Mouse (Mus musculus) liver, postnatal 0 days (tissue): ENCODE results near the gene Vmn1r197. TPM values are rescaled to one million over a fixed set of nuclear protein-coding genes. Genes with fewer than 3 reads are reported as not detected.
"Not testable (repeated sequence)": the region's sequence is repeated elsewhere in the genome, so short reads cannot be mapped to it uniquely, and the experiment has no call there.

ENCODE experiments used
- ATAC-seq: fragments of 200-750 bp; cut with Nextera tagmentation; 2 replicates; pipeline ENCODE4 v1.8.0; 2017; ENCODE audit warnings: mild to moderate bottlenecking, moderate library complexity
- DNase-seq: peaks from one replicate; pipeline ENCODE4 v3.0.0-alpha.2; 2016
- H3K27ac ChIP-seq: fragments of 300-500 bp; sonication (generic); 2 replicates; pipeline ENCODE4 v1.5.1; 2014; ENCODE audit warnings: antibody characterized with exemption, moderate library complexity, mild to moderate bottlenecking, low read depth
- H3K27me3 ChIP-seq: fragments of 300-500 bp; sonication (generic); 2 replicates; pipeline ENCODE4 v1.6.1; 2014; ENCODE audit warnings: low read length, control low read depth, mixed read lengths; ENCODE audit not compliant: insufficient read depth
- H3K36me3 ChIP-seq: fragments of 300-500 bp; sonication (generic); replicated peaks from 2 replicates; pipeline ENCODE4 v1.6.1; 2014; ENCODE audit warnings: mild to moderate bottlenecking, control low read depth, low read length, moderate library complexity, mixed read lengths; ENCODE audit not compliant: insufficient read depth
- H3K4me1 ChIP-seq: fragments of 300-500 bp; sonication (generic); 2 replicates; pipeline ENCODE4 v1.6.1; 2014; ENCODE audit warnings: antibody characterized with exemption, mild to moderate bottlenecking, control low read depth; ENCODE audit not compliant: insufficient read depth
- H3K4me2 ChIP-seq: fragments of 300-500 bp; sonication (generic); 2 replicates; pipeline ENCODE4 v1.6.1; 2014; ENCODE audit warnings: low read depth, mild to moderate bottlenecking, low read length, moderate library complexity, mixed read lengths
- H3K4me3 ChIP-seq: fragments of 300-500 bp; sonication (generic); 2 replicates; pipeline ENCODE4 v1.5.1; 2014; ENCODE audit warnings: low read depth, low read length
- H3K9ac ChIP-seq: fragments of 300-500 bp; sonication (generic); replicated peaks from 2 replicates; pipeline ENCODE4 v1.6.1; 2014; ENCODE audit warnings: mild to moderate bottlenecking, moderate library complexity
- H3K9me3 ChIP-seq: fragments of 300-500 bp; sonication (generic); 2 replicates; pipeline ENCODE4 v1.6.1; 2016; ENCODE audit warnings: mild to moderate bottlenecking, control low read depth, low read length, mixed read lengths
- CTCF ChIP-seq: sonication (generic); IDR thresholded peaks from 2 replicates; pipeline ENCODE4 v1.5.1; 2016; ENCODE audit warnings: antibody characterized with exemption, low read depth
- EP300 ChIP-seq: IDR thresholded peaks from 2 replicates; pipeline ENCODE4 v1.6.1; 2016; ENCODE audit warnings: antibody characterized with exemption, low read depth, mild to moderate bottlenecking
- WGBS: fragments of 180-500 bp; shearing (Covaris S2); extraction: QIAGEN DNeasy Blood & Tissue Kit; methylation state at CpG from one replicate; pipeline ENCODE4 v1.1.7; 2014; ENCODE audit not compliant: insufficient replicate concordance; 5-methylcytosine and 5-hydroxymethylcytosine counted together
- polyA plus RNA-seq: library from polyadenylated mRNA; unstranded; fragments of >200 nt; fragmentation: Nextera tagmentation; extraction: Ambion mirVana; gene quantifications from 2 replicates; pipeline ENCODE4 v1.2.1, GENCODE M21; 2015

Vmn1r197 gene
- polyA plus RNA-seq, 1 experiment from 2014 or later = not detected

GRCm38 (mm10) chr13:22333269-22333668 is 8.9 kb downstream of the Vmn1r197 start:
- Histone ChIP-seq H3K27me3 (no peaks in the 10 kb centered on the region), H3K4me3 (no peak overlapping the region), H3K4me2 (no peak overlapping the region), H3K36me3 (no peaks in the 10 kb centered on the region), H3K9ac (no peak overlapping the region), H3K9me3 (no peaks in the 10 kb centered on the region), H3K27ac (no peak overlapping the region), H3K4me1 (no peaks in the 10 kb centered on the region)
- TF ChIP-seq EP300 (no peak), CTCF (no peak)
- ATAC-seq (no peak), DNase-seq (no peak)
- WGBS = 35% methylated on average over 2 of the region's 2 CpGs

GRCm38 (mm10) chr13:22335565-22335964 is 11.2 kb downstream of the Vmn1r197 start:
- WGBS = 74% methylated on average over 1 of the region's 1 CpGs
- ATAC-seq = no peak
- no peaks in the 10 kb centered on the region for H3K4me1 ChIP-seq

DNA sequence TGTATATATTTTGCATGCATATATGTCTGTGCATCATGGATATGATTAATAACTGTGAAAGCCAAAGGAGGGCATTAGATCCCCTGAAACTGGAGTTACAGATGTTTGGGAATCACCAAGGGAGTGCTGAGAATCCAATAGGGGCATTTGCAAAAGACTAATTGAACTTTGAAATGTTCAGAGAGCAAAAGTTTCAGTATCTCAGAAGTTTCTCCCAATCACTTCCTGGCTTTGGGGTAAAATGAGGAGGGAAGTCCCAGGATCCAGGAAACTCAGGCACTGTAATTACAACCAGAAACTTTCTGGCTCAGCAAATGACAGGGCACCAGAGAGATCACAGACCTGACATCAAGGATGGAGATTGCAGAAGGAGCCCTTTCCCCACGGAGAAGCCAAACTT is 25.7 kb downstream of the Vmn1r197 start, which contains the start of gene Vmn1r198:
Gene Vmn1r198, plus strand, starts transcription at position 301 of the 400 bp plus-strand sequence.
- TF ChIP-seq CTCF (no peak), EP300 (no peak)
- Histone ChIP-seq H3K4me2 (no peak within 1 kb of the TSS), H3K27me3 (no peaks in the 10 kb centered on the region), H3K4me1 (no peaks in the 10 kb centered on the region), H3K9ac (no peak within 1 kb of the TSS), H3K27ac (no peak within 1 kb of the TSS), H3K4me3 (no peak within 1 kb of the TSS), H3K36me3 (no peaks in the 10 kb centered on the region), H3K9me3 (no peaks in the 10 kb centered on the region)
- ATAC-seq (no peak), DNase-seq (no peak)
- WGBS = 21% methylated on average over 1 of the region's 1 CpGs

More at GRCm38 (mm10) chr13:22335565-22335964, 11.2 kb downstream of the Vmn1r197 start:
- DNase-seq = no peak
- Histone ChIP-seq H3K27me3 (no peaks in the 10 kb centered on the region), H3K27ac (no peak overlapping the region), H3K4me3 (no peak overlapping the region), H3K36me3 (no peaks in the 10 kb centered on the region), H3K4me2 (no peak overlapping the region), H3K9ac (no peak overlapping the region), H3K9me3 (no peaks in the 10 kb centered on the region)
- TF ChIP-seq EP300 (no peak), CTCF (no peak)

GRCm38 (mm10) chr13:22350813-22351212 is 26.4 kb downstream of the Vmn1r197 start:
- Histone ChIP-seq H3K9ac (no peak overlapping the region), H3K4me1 (no peaks in the 10 kb centered on the region), H3K9me3 (no peaks in the 10 kb centered on the region), H3K27ac (no peak overlapping the region), H3K4me2 (no peak overlapping the region), H3K27me3 (no peaks in the 10 kb centered on the region), H3K4me3 (no peak overlapping the region), H3K36me3 (no peaks in the 10 kb centered on the region)
- no peak for TF ChIP-seq CTCF
- no peak for TF ChIP-seq EP300
- no peak for ATAC-seq
- no peak for DNase-seq
- WGBS = 73% methylated on average over 1 of the region's 1 CpGs

GRCm38 (mm10) chr13:22379518-22379917 is 55.1 kb downstream of the Vmn1r197 start, which contains the start of gene Vmn1r199:
Vmn1r199 (plus strand) TSS chr13:22379818.
- Histone ChIP-seq H3K9me3 (no peaks in the 10 kb centered on the region), H3K4me2 (no peak within 1 kb of the TSS), H3K9ac (no peak within 1 kb of the TSS), H3K36me3 (no peaks in the 10 kb centered on the region), H3K27ac (no peak within 1 kb of the TSS), H3K4me1 (no peaks in the 10 kb centered on the region), H3K27me3 (no peaks in the 10 kb centered on the region), H3K4me3 (no peak within 1 kb of the TSS)
- TF ChIP-seq EP300 (no peak), CTCF (no peak)
- DNase-seq (no peak), ATAC-seq (no peak)
- WGBS = 56% methylated on average over 2 of the region's 2 CpGs

DNA sequence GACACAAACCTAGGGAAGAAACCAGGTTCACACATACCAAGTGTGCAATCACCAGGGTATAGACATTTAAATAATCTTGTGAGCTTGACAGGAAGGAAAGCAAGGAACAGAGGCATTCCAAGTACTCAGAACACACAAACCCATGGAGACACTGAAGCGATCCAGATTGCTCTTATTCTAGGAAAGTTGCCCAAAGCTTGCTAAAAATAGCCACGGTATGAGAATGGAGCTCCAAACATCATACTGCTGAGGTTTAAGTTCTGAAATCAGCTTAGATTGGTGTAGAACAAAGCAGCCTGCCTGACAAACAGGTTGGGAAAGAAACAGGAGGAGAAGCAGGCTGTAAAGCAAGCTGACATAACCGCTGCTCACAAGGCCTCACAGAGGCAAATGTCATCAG is 56.7 kb downstream of the Vmn1r197 start:
- H3K9ac ChIP-seq, H3K27me3 ChIP-seq, H3K4me2 ChIP-seq, H3K27ac ChIP-seq, H3K9me3 ChIP-seq, H3K36me3 ChIP-seq, H3K4me3 ChIP-seq, DNase-seq, H3K4me1 ChIP-seq, ATAC-seq: not testable (repeated sequence)
- 56% methylated on average over 3 of the region's 3 CpGs for WGBS

Other genes with a start within 250 kb of the Vmn1r197 start
- not detected in 2 replicates for gene Vmn1r188, start 240.1 kb upstream of the Vmn1r197 start, polyA plus RNA-seq
- not detected in 2 replicates for gene Vmn1r189, start 218.8 kb upstream of the Vmn1r197 start, polyA plus RNA-seq
- not detected in 2 replicates for gene Vmn1r191, start 140.6 kb upstream of the Vmn1r197 start, polyA plus RNA-seq
- gene Vmn1r192, start 133.4 kb upstream of the Vmn1r197 start, polyA plus RNA-seq = not detected in 2 replicates
- gene Vmn1r193, start 101.4 kb upstream of the Vmn1r197 start, polyA plus RNA-seq = not detected in 2 replicates
- gene Vmn1r194, start 80.4 kb upstream of the Vmn1r197 start, polyA plus RNA-seq = not detected in 2 replicates
- not detected in 2 replicates for gene Vmn1r195, start 54.1 kb upstream of the Vmn1r197 start, polyA plus RNA-seq
- not detected in 2 replicates for gene Vmn1r196, start 34.7 kb upstream of the Vmn1r197 start, polyA plus RNA-seq
- not detected in 2 replicates for gene Vmn1r198, start 25.8 kb downstream of the Vmn1r197 start, polyA plus RNA-seq
- not detected in 2 replicates for gene Vmn1r199, start 55.2 kb downstream of the Vmn1r197 start, polyA plus RNA-seq
- gene Vmn1r200, start 65.8 kb downstream of the Vmn1r197 start, polyA plus RNA-seq = not detected in 2 replicates
- gene Vmn1r201, start 147.3 kb downstream of the Vmn1r197 start, polyA plus RNA-seq = not detected in 2 replicates
- not detected in 2 replicates for gene Vmn1r202, start 180.8 kb downstream of the Vmn1r197 start, polyA plus RNA-seq
- not detected in 2 replicates for gene Vmn1r203, start 193.5 kb downstream of the Vmn1r197 start, polyA plus RNA-seq
- gene Vmn1r204, start 228.6 kb downstream of the Vmn1r197 start, polyA plus RNA-seq = not detected in 2 replicates